Mouse (Mus musculus): ENCODE results near the gene Plpp4.

GRCm38 (mm10) chr7:129425554-129425953 is 168.7 kb downstream of the Plpp4 start:
- no peak for TF ChIP-seq POLR2A (IDR thresholded peaks at IDR 0.05; ENCODE audit: low read depth, low read length)
- TF ChIP-seq CTCF (IDR thresholded peaks at IDR 0.05; ENCODE audit: borderline replicate concordance, insufficient read depth, low read length), result no peak

Measured in embryonic fibroblast, embryonic 13.5 days (primary cell).